In the genomic region with DNA sequence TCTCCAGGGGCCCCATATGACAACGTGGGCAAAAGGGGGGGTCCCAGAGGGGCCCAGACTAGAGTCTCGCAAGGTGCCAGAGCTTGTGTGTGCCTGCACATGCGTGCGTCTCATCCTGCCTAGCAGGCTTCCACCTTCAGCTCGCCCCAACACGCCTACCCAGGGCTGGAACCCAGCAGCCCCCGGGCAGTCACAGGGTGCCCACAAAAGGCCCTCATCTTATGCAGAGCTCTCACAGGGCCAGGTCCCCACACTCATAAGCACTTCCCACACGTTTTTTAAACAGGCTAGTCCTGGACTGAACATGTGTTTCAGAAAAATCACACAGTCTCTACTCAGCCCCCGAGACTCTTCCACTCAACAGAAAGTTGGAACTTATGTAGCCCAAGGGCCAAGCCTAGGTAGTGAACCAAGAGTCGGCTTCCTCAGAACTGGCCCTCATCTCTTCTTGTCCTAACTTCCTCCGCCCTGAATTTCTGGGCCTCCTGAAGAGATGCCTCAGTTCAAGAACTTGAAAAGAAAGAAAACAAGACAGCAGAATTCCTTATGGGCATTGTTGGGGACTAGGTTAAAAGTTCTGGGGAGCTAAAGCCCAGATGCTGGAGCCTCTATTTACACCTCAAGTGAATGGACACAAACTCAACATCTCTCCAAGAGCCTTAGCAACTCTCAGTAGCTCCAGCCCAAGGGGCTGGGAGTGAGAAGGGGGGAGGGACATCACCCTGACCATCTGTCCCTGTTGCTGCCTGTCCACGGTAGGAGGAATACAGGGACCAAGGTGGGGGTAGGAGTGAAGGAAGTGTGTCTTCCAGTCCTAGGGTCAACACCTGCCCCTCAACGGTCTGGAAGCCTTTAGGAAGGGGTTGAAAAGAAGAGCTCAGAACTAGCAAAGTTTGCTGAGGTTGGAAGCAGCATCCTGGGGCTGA, we compare ENCODE assay signal across 8 mouse cellular contexts. TPM values are rescaled to one million over a fixed set of nuclear protein-coding genes. Genes with fewer than 3 reads are reported as not detected.
DNase-seq lines count a peak whose midpoint lies in the region; ATAC-seq and TF ChIP-seq lines count a peak whose summit lies in the region.

No protein-coding gene starts in this region.

- ATAC-seq in heart, postnatal 0 days (ENCODE audit: insufficient read depth, low read depth) = no peak

- H3K4me1 ChIP-seq in lung, adult 2 months (ENCODE audit: control insufficient read depth, insufficient read depth, low read length) = peaks cover 33% of the 10 kb centered on the region
- peaks cover 55% of the 10 kb centered on the region for H3K4me1 ChIP-seq in heart, postnatal 0 days (ENCODE audit: control insufficient read depth, insufficient read depth)

- H3K4me2 ChIP-seq in heart, postnatal 0 days (ENCODE audit: low read depth, low read length) = peak overlapping the region; percentile 96

- TF ChIP-seq EP300 in heart, postnatal 0 days (IDR thresholded peaks at IDR 0.05; ENCODE audit: low read depth) = no peak

- no peak for TF ChIP-seq CTCF in lung, adult 2 months (IDR thresholded peaks at IDR 0.05; ENCODE audit: insufficient read depth, low read length)
- no peak for TF ChIP-seq CTCF in heart, postnatal 0 days (IDR thresholded peaks at IDR 0.05; ENCODE audit: low read depth)

- H3K36me3 ChIP-seq in heart, postnatal 0 days (replicated peaks; ENCODE audit: control insufficient read depth, insufficient read depth, low read length) = peaks cover 31% of the 10 kb centered on the region
- H3K36me3 ChIP-seq in macrophage (ENCODE audit: inconsistent target) = peaks cover 29% of the 10 kb centered on the region

- WGBS in lung, adult 2 months = 8% methylated on average over 13 of the region's 13 CpGs
- WGBS in heart, postnatal 0 days = 14% methylated on average over 13 of the region's 13 CpGs
- 18% methylated on average over 12 of the region's 13 CpGs for WGBS in macrophage (ENCODE audit: missing documents)

- no peak for DNase-seq in lung, adult 2 months
- no peak for DNase-seq in lung, postnatal 25 days (ENCODE audit: low spot score)
- peak; percentile 52 for DNase-seq in cerebellum, adult 9-10 months
- DNase-seq in heart, postnatal 0 days (ENCODE audit: low spot score) = no peak
- DNase-seq in gastrocnemius, adult 18-20 months (ENCODE audit: low spot score) = no peak
- no peak for DNase-seq in gastrocnemius, postnatal 36 days
- DNase-seq in kidney, adult 9 months = no peak

- TF ChIP-seq POLR2A in lung, adult 2 months (IDR thresholded peaks at IDR 0.05; ENCODE audit: borderline replicate concordance, extremely low read depth, low read depth, low read length) = no peak

- H3K9ac ChIP-seq in heart, postnatal 0 days (replicated peaks; ENCODE audit: low read depth, low read length) = peak overlapping the region; percentile 90

- no peaks in the 10 kb centered on the region for H3K9me3 ChIP-seq in heart, postnatal 0 days (replicated peaks; ENCODE audit: control insufficient read depth, low read length)

- H3K79me2 ChIP-seq in macrophage (ENCODE audit: inconsistent target) = peaks cover 71% of the 10 kb centered on the region

- H3K27me3 ChIP-seq in heart, postnatal 0 days (ENCODE audit: control insufficient read depth, insufficient read depth, low read length) = no peaks in the 10 kb centered on the region

- intact Hi-C loops in gastrocnemius, postnatal 36 days (cut with DNase I) = no loop called here

- peak overlapping the region; percentile 99 for H3K27ac ChIP-seq in heart, postnatal 0 days (ENCODE audit: low read depth)
- H3K27ac ChIP-seq in macrophage = 0 out of 2 replicates have a peak overlapping the region, but pooled peaks have one; percentile 21

- H3K4me3 ChIP-seq in lung, adult 2 months (replicated peaks; ENCODE audit: extremely low read depth, low read depth, low read length) = peak overlapping the region; percentile 49
- H3K4me3 ChIP-seq in heart, postnatal 0 days (ENCODE audit: low read depth, low read length) = peak overlapping the region; percentile 77
- H3K4me3 ChIP-seq in macrophage (ENCODE audit: inconsistent target) = peak overlapping the region; percentile 43

RNA-seq across cellular contexts. Expression of gene Pprc1, which starts 6.5 kb away (rescaled TPM):
- polyA plus RNA-seq in lung, adult 2 months (2012; rRNA removed) = 18.3 and 19.3 TPM in 2 replicates
- 6.3 and 6.8 TPM in 2 replicates for total RNA-seq in heart, postnatal 0 days (2014; rRNA removed; ENCODE audit: low replicate concordance)
- polyA plus RNA-seq in heart, postnatal 0 days (2015; fragmentation: Nextera tagmentation; extraction: Ambion mirVana) = 5.1 and 6.5 TPM in 2 replicates
- total RNA-seq in macrophage (2018; cell fraction: chromatin; rRNA removed) = 100 to 1,000 TPM in 8 of 26 experiments, 10 to 100 TPM in 18; 39.0 to 165 (median 87.4) TPM
- 10 to 100 TPM in 25 of 26 experiments, 1 to 10 TPM in 1; 9.7 to 26.8 (median 18.4) TPM for total RNA-seq in macrophage (2018; cell fraction: cytosol; rRNA removed)
- total RNA-seq in macrophage (2018; cell fraction: nucleus; rRNA removed) = 100 to 1,000 TPM in 1 of 26 experiments, 10 to 100 TPM in 25; 32.4 to 133 (median 55.7) TPM
- polyA plus RNA-seq in macrophage (2018) = 13.1 to 26.2 TPM (median 15.9 TPM) in 3 replicates
- 10 to 100 TPM; 14.9 to 15.1 TPM for total RNA-seq in gastrocnemius, adult 18-20 months (2021)
- 10 to 100 TPM; 12.2 to 21.8 TPM for total RNA-seq in gastrocnemius, postnatal 36 days (2021)

RNA-seq across cellular contexts. Expression of gene Ldb1, which starts 6.8 kb away (rescaled TPM):
- polyA plus RNA-seq in lung, adult 2 months (2012; rRNA removed) = 220 TPM in 2 replicates
- 72.3 and 79.3 TPM in 2 replicates for total RNA-seq in heart, postnatal 0 days (2014; rRNA removed; ENCODE audit: low replicate concordance)
- 52.1 and 59.3 TPM in 2 replicates for polyA plus RNA-seq in heart, postnatal 0 days (2015; fragmentation: Nextera tagmentation; extraction: Ambion mirVana)
- 100 to 1,000 TPM in 15 of 26 experiments, 10 to 100 TPM in 11; 34.5 to 266 (median 130) TPM for total RNA-seq in macrophage (2018; cell fraction: chromatin; rRNA removed)
- total RNA-seq in macrophage (2018; cell fraction: cytosol; rRNA removed) = 10 to 100 TPM; 34.0 to 73.6 (median 58.4) TPM
- total RNA-seq in macrophage (2018; cell fraction: nucleus; rRNA removed) = 100 to 1,000 TPM in 10 of 26 experiments, 10 to 100 TPM in 16; 31.1 to 202 (median 91.8) TPM
- polyA plus RNA-seq in macrophage (2018) = 59.8 to 83.3 TPM (median 73.3 TPM) in 3 replicates
- 10 to 100 TPM; 15.5 to 15.8 TPM for total RNA-seq in gastrocnemius, adult 18-20 months (2021)
- total RNA-seq in gastrocnemius, postnatal 36 days (2021) = 10 to 100 TPM; 14.1 to 18.1 TPM

RNA-seq across cellular contexts. Expression of gene Hps6, which starts 34.9 kb away (rescaled TPM):
- polyA plus RNA-seq in lung, adult 2 months (2012; rRNA removed) = 7.5 and 8.7 TPM in 2 replicates
- total RNA-seq in heart, postnatal 0 days (2014; rRNA removed; ENCODE audit: low replicate concordance) = 9.7 and 12.1 TPM in 2 replicates
- polyA plus RNA-seq in heart, postnatal 0 days (2015; fragmentation: Nextera tagmentation; extraction: Ambion mirVana) = 5.6 and 6.3 TPM in 2 replicates
- total RNA-seq in macrophage (2018; cell fraction: chromatin; rRNA removed) = 10 to 100 TPM in 3 of 26 experiments, 1 to 10 TPM in 23; 2.3 to 11.7 (median 6.8) TPM
- total RNA-seq in macrophage (2018; cell fraction: cytosol; rRNA removed) = 10 to 100 TPM in 7 of 26 experiments, 1 to 10 TPM in 19; 5.4 to 13.8 (median 8.9) TPM
- total RNA-seq in macrophage (2018; cell fraction: nucleus; rRNA removed) = 10 to 100 TPM in 8 of 26 experiments, 1 to 10 TPM in 18; 4.7 to 18.3 (median 8.8) TPM
- 5.1 to 9.8 TPM (median 9.4 TPM) in 3 replicates for polyA plus RNA-seq in macrophage (2018)
- 1 to 10 TPM; 3.6 to 3.9 TPM for total RNA-seq in gastrocnemius, adult 18-20 months (2021)
- total RNA-seq in gastrocnemius, postnatal 36 days (2021) = 1 to 10 TPM; 3.1 to 3.2 TPM

RNA-seq across cellular contexts. Expression of gene Nolc1, which starts 37.5 kb away (rescaled TPM):
- polyA plus RNA-seq in lung, adult 2 months (2012; rRNA removed) = 7.4 and 9.8 TPM in 2 replicates
- total RNA-seq in heart, postnatal 0 days (2014; rRNA removed; ENCODE audit: low replicate concordance) = 11.0 and 19.7 TPM in 2 replicates
- 22.7 and 28.1 TPM in 2 replicates for polyA plus RNA-seq in heart, postnatal 0 days (2015; fragmentation: Nextera tagmentation; extraction: Ambion mirVana)
- 10 to 100 TPM in 21 of 26 experiments, 1 to 10 TPM in 5; 8.0 to 23.2 (median 13.6) TPM for total RNA-seq in macrophage (2018; cell fraction: chromatin; rRNA removed)
- total RNA-seq in macrophage (2018; cell fraction: cytosol; rRNA removed) = 10 to 100 TPM; 12.1 to 23.2 (median 17.5) TPM
- 10 to 100 TPM in 17 of 26 experiments, 1 to 10 TPM in 9; 4.8 to 47.3 (median 11.5) TPM for total RNA-seq in macrophage (2018; cell fraction: nucleus; rRNA removed)
- polyA plus RNA-seq in macrophage (2018) = 18.8 to 68.9 TPM (median 43.9 TPM) in 3 replicates
- 10 to 100 TPM; 22.4 to 24.7 TPM for total RNA-seq in gastrocnemius, adult 18-20 months (2021)
- 10 to 100 TPM; 15.7 to 20.4 TPM for total RNA-seq in gastrocnemius, postnatal 36 days (2021)

RNA-seq across cellular contexts. Expression of gene Armh3, which starts 39.9 kb away (rescaled TPM):
- polyA plus RNA-seq in lung, adult 2 months (2012; rRNA removed) = 6.7 and 9.5 TPM in 2 replicates
- total RNA-seq in heart, postnatal 0 days (2014; rRNA removed; ENCODE audit: low replicate concordance) = 7.0 and 11.4 TPM in 2 replicates
- 10.4 and 11.1 TPM in 2 replicates for polyA plus RNA-seq in heart, postnatal 0 days (2015; fragmentation: Nextera tagmentation; extraction: Ambion mirVana)
- 10 to 100 TPM; 34.8 to 90.3 (median 60.6) TPM for total RNA-seq in macrophage (2018; cell fraction: chromatin; rRNA removed)
- 10 to 100 TPM in 20 of 26 experiments, 1 to 10 TPM in 6; 7.4 to 14.5 (median 10.9) TPM for total RNA-seq in macrophage (2018; cell fraction: cytosol; rRNA removed)
- total RNA-seq in macrophage (2018; cell fraction: nucleus; rRNA removed) = 10 to 100 TPM; 13.8 to 56.2 (median 26.6) TPM
- polyA plus RNA-seq in macrophage (2018) = 9.3 to 14.2 TPM (median 10.7 TPM) in 3 replicates
- 10 to 100 TPM; 11.9 to 12.6 TPM for total RNA-seq in gastrocnemius, adult 18-20 months (2021)
- 10 to 100 TPM; 11.1 to 12.6 TPM for total RNA-seq in gastrocnemius, postnatal 36 days (2021)
